Mouse (Mus musculus): ENCODE measurements around the gene Stox2.

DNA sequence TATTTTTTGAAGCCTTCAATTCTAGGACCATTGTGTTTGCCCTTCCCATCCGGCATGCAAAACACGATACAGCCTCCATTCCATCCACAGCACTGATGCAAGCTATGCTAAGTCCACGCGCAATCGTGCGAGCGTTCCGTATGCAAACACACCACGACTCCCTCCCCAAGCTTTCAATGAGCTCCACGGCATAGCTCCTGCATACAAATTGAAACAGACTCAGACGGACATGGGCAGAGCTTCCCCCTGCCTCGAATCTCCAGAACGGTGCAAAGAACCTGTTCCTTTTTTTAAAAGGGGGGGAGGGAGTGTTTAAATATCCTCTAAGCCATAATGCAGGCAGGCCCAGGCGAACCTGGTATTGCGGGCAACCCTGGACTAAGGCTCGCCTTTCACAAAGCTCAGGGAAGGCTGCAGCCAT lies 159.0 kb downstream of the Stox2 start:
- TF ChIP-seq EP300 (IDR thresholded peaks at IDR 0.05; ENCODE audit: low read depth), result no peak
- TF ChIP-seq CTCF (IDR thresholded peaks at IDR 0.05; ENCODE audit: low read depth), result no peak
